Mouse (Mus musculus): ENCODE measurements around the gene Arl5c.

The Arl5c gene

DNA sequence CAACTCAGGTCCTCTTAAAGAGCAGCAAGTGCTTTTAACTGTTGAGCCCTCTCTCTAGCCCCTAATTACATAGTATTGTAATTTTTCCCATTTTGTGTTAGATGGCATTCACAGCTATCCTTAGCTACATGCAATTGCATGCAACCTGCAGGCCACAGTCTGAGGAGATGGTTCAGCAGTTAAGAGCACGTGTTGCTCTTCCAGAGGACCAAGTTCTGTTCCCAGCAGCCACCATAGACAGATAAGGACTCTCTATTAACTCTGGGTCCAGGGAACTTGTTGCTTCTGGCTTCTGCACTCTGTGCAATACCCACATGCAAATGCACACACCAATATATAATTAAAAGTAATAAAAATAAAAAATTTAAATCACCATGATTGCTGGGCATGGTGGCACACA lies 710 bp upstream of the Arl5c start:
- DNase-seq (ENCODE audit: inconsistent age in 2 of 2, low spot score in 1 of 2): no peak

DNA sequence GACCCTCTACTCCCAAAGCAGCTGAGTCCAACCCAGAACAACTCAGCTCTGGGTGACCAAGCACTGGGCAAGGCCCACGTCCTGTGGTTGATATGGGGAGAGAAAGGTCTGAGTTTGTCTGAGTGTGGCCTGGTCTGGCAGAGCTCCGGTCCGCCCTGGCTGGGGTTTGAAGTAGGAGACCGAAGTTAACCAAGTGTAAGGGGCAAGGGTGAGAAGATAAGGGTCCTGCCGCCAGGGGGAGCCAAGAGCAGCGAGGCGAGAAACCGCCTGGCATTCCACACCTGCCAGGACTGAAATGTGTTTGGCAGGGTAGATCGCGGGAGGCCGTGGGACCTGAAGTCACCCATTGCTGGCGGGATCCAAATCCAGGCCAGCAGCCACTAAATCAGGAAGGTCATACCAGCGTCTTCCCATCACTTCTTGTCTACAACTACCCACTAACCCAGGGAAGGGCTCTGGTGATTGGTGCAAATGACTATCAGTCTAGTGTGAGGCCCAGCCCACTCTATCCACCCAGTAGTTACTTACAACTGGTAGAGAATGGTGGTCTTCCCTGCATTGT lies 1.4 kb downstream of the Arl5c start:
- peak; percentile 83 to 94 for DNase-seq (ENCODE audit: inconsistent age in 2 of 2, low spot score in 1 of 2)

DNA sequence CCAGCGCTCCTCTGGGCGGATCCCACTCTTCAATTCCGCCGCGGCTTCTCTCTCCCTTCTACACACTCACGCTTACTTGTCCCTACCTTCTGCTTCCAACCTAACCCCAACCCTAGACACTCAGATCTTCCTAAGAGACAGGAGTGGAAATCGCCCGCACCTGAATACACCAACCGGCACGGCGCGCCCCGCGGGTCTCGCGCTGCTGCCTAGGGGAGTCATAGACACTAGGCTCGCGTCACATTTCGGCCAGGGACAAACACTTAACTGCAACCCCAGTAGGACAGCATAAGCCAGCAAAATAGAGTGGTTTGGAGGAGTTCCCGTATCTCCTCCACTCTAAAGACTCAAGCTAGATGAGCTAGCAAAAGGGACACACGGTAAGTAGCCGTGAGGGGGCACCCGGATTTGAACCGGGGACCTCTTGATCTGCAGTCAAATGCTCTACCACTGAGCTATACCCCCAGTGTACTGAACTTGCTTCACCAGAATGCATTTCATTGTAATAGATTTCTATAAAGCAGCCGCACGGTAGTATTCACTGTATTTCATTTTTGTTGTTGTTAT lies 7.4 kb downstream of the Arl5c start:
- DNase-seq (ENCODE audit: inconsistent age in 2 of 2, low spot score in 1 of 2): peak; percentile 91 to 98

DNA sequence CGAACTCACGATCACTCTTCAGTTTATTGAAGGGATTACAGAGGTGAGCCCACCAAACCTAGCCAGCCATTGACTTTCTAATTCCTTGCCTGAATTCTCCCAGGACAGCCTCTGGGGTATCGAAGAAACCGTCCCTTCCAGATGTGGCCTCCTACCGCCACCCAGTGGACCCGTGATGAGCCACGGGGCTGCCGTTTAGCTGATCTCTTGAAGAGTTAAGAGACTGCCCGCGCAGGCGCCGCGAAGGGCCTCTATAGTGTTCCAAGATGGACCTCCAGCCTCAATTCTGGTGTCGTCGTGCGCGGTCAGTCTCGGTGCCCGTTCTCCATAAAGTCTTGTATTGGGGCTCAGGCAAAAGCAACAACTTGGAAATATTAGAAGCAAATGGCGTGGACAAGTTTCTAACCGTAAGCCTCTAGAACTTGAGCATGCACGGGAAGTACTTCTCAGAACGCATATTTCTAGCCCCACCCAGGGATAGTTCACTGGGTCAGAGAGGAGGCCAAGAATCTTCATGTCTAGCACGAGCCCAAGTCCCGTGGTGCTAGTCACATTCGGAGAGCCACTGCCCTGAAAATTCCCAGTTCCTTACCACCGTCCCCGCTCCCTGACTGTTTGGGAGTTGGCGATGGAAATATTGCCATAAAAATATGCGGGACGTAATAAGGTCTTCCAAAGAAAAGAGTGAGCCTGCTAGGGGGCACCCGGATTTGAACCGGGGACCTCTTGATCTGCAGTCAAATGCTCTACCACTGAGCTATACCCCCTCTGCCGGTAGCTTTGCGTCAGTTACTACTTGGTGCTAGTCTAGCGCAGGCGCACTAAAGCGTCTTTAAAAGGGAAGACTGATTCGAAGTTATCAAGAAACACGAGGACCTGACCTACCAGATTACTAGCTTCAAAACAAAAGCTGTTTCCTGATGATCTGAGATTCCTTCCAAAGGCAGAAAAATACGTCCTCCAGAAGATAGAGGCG lies 8.1 kb downstream of the Arl5c start:
- DNase-seq (ENCODE audit: inconsistent age in 2 of 2, low spot score in 1 of 2): peak; percentile 96 to 100

DNA sequence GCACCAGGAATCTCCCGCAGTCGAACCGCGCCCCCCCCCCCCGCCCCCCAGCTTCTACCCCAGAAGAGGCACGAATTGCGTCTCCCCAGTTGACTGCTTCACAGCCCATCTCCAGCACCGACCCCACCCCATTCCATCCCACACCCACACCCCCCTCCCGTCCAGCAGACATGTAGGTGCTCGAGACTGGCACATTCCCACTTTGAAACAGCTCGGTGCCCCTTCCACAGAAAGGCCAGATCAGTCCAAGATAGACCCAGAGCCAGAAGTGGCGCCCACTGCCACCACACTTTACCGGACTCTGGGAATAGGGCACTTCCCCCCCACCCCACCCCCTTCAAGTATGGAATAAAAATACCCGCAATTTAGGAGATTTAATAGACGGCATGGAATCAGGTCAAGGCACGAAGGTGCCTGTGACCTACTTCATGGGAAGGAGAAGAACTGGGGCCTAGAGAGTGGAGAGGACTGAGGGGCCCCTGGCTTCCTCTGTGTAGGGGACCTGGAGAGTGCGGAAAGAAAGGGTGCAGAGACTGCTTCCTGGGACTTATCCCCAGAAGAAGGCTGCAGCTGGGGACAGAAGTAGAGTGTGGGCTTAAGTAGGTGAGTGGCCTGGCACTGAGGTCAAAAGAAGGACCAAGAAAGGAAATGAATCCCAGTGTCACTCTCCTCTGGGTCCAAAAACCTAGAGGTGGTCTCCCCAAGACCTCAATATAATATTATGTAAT lies 9.1 kb downstream of the Arl5c start:
- peak in 1 of 2 experiments; percentile 60 for DNase-seq (ENCODE audit: inconsistent age in 2 of 2, low spot score in 1 of 2)

DNA sequence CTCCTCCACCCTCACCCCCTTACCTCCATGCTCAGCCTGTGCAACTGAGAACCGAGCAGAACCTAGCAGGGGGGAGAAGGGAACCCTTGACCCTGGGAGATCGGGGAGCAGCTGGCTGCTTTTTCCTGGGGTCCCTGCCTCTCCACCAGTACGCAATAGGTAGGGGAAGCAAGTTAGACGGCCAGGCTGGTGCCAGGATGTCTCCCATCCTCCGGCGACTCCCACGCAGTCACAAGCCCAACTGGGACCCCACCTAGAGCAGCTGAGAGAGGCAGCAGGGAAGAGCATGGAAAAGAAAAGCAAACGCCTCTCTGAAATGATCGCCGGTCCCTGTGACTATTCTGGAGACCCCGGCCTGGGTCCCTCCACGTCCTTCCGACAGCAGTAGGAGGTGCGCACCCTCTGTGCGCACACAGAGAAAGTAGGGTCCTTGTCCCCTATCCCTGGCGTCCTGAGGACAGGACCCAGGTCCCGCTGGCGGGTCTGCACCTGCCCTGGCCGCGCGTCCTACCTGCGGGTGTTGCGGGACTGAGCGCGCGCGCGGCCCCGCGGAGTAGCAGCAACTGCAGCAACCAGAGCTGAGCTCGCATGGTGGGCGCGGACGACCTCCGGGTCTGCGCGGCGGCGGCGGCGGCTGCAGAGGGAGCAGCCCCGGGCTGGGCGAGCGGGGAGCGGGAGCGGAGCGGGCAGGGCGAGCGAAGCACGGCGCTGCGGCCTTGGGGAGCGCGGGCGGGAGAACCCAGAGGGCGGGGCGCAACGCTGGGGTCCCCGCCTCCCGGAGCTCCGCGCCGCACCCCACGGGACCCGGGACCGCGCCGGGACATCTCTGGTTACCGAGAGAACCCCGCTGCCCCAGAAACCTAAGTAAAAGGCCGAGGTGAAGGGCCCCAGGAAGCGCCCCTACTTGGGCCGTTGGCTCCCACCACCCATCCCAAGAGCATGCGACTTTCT lies 10.0 kb downstream of the Arl5c start, which contains the start of gene Plxdc1:
Gene Plxdc1 (minus strand): TSS at position 718 of the 951 bp plus-strand sequence.
- DNase-seq (ENCODE audit: inconsistent age in 2 of 2, low spot score in 1 of 2): peak; percentile 83 to 91

DNA sequence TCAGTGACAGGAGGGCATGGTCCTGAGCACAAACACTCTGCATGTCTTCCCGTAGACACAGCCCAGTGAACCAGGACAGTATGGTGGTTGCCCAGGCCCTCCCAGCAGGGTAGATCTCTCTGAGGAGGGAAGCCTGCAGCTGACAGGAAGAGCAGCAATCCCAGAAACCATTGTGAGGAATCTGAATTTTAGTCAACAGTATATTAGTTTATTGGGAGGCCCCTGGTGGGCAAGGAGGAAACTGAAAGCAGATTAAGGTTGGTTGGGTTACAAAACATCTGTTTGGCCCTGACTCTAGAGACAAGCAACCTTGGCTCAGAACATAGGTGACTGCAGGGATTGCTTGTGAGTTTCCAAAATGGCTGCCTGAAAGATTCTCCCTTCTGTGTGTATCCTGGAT lies 12.0 kb downstream of the Arl5c start:
- DNase-seq (ENCODE audit: inconsistent age in 2 of 2, low spot score in 1 of 2): no peak

DNA sequence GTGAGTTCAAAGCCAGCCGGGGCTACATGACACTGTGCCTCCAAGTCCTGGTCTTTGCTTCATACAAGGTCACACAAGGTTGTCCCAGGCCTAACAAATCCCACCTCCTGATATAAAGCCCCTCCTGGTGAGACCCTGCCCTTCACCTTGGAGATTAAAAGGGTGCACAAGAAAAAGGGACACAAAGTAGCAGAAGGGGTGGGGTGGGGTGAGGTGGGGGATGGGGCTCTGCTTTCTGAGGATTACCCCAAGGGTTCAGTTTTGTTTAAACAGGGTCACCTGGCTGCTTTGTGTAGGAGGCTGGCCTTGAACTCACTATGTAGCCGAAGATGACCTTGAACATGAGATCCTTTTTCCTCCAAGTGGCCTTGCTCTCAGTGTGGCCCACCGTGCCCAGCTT lies 12.5 kb downstream of the Arl5c start:
- no peak for DNase-seq (ENCODE audit: inconsistent age in 2 of 2, low spot score in 1 of 2)

DNA sequence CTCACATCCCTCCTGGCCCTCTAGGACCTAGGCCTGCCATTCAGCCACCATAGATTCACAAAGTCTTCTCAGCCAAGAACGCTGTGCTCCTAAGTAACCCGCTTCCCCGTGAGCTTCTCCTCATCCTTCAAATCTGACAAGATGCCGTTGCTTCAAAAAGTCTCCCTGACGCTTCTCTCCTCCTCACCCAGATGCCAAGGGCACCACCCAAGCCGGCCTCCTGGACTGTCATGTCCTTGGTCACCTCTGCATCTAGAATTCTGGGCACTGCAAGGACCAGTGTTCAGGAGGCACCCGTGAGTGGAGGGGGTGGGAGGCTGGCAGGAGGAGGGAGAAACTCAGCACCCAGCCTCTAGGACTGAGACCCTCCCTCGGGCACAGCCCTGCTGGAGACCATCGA lies 13.3 kb downstream of the Arl5c start:
- peak; percentile 54 to 67 for DNase-seq (ENCODE audit: inconsistent age in 2 of 2, low spot score in 1 of 2)

DNA sequence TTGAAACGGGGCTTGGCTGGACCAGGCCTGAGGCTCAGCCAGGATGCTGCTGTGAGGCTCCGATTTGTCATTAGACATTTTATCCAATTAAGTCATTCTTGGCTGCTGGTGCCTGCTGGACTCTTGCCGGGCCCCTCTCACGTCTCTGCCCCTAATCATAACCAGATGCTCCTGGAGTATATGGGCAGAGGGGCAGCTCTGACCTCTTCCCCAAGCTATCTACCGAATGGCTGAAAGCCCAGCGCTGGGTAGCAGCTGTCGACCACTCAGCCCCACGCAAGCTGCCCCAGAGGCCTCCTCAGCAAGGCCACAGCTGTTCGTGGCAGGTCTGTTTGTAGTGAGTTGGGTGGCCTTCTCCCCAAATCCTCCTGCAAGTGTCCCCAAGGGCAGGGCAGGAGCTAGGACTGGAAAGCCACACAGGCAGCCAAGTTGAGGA lies 15.4 kb downstream of the Arl5c start:
- peak; percentile 50 to 70 for DNase-seq (ENCODE audit: inconsistent age in 2 of 2, low spot score in 1 of 2)

DNA sequence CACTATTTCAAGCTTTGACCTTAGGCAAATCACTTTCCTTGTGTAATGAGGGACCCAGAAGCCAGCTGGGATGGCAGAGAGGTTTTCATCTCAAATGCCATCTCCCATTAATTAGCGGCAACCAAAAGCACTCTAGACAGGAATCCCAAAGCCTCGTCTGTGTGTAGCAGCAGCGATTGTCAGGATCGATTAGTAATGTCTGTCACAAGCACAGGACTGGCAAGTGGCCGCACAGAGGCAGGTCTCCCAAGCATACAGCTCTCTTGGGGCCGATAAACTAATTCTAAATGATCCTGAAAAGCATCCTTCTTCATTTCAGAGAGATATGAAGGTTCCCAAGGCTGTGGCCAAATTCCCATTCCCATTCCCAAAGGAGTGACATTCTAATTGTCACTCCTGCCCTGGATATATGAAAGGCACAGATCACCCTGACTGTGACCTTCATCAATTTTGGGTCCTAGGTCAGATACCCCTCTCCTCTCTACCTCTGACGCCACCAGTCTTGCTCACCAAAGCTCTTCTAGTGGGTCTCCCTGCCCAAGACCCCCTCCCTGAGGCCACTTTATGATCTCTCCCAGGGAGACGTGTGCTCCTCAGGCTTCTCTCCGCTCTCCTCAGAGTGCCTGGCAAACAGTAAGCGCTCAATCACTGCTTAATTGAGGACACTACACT lies 16.0 kb downstream of the Arl5c start:
- DNase-seq (ENCODE audit: inconsistent age in 2 of 2, low spot score in 1 of 2): no peak

DNA sequence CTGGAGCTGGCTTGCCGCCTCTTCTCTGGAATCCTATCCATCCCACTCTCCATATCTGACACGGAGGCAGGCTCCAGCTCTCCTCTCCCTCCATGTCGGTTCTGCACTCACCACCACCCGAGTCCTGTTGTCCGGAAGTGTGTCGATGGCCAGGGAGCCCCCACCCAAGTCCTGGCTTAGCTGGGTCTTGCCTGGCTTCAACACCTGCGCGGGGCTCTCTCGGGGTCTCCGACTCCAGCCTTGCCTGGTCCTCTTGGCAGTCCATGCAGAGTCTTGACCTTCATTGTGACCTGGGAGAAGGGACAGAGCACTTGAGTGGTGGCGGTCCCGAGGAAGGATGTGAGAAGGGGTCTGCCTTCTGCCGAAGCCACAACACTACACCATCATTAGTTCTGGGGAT lies 17.6 kb downstream of the Arl5c start:
- DNase-seq (ENCODE audit: inconsistent age in 2 of 2, low spot score in 1 of 2): no peak

DNA sequence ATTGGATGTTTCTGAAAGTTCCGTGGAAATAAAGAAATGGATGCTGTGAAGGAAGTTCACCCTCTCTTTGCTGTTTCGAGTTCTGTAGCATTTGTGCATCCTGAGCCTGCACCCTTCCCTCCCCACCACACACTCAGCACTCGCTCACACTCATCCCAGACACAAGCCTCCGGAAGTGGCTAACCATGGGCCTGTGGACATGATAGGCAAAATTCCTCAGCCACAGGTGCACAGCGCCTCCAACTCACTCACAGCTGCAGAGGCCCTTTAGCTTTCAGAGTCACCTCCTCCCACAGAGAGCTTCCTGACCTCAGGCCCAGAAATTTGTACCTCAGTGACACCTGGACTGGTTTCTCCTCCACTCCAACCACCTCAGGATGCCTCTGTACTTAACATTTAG lies 18.2 kb downstream of the Arl5c start:
- DNase-seq (ENCODE audit: inconsistent age in 2 of 2, low spot score in 1 of 2): no peak

DNA sequence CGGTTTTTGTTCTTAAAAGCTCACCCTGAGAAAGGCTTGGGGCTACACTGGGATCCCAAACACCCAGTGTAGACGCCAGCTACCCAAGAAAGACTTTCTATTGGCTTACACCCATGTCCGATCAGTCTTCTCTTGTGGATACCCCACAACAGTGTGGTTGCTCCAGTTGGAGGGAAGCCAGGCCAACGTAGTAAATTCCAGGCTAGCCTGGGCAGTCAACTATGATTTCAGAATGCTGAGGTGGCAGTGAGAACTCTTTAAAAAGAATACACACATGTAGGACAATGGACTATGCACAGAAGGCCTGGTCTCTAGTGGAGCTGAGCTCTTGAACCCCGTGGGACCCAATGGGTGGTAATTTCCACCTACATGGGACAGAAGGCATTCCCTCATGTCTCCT lies 21.2 kb downstream of the Arl5c start:
- no peak for DNase-seq (ENCODE audit: inconsistent age in 2 of 2, low spot score in 1 of 2)

DNA sequence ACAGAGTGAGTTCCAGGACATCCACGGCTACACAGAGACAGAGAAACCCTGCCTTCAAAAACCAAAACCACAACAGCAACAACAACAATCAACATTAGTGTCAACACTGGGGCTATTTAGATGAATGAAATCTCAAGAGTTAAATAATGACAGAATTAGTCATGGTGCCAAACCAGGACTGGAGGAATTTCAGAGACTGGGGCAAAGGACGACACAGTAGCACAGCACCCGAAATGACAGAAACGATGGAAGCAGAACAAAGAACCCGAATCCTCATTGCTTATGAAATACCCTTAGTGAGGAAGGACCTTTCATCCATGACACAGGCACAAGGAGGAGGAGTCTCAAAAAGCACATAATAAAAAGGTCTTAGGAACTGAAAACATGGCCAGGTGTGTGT lies 21.8 kb downstream of the Arl5c start:
- no peak for DNase-seq (ENCODE audit: inconsistent age in 2 of 2, low spot score in 1 of 2)

DNA sequence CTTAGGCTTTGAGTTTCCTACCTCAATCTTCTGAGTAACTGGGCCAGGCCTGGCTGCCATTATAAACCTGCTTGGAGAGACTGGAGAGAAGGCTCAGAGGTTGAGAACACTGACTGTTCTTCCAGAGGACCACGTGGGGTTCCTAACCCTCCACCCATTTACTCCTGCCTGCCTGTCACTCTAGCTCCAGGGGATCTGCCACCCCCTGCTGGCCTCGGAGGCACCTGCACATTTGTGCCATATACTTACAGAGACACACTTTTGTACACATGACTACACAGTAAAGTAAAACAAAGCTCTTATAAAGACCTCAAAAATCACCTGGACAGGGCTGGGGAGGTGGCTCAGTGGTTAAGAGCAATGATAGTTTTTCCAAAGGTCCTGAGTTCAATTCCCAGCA lies 23.5 kb downstream of the Arl5c start:
- DNase-seq (ENCODE audit: inconsistent age in 2 of 2, low spot score in 1 of 2): peak in 1 of 2 experiments; percentile 58

DNA sequence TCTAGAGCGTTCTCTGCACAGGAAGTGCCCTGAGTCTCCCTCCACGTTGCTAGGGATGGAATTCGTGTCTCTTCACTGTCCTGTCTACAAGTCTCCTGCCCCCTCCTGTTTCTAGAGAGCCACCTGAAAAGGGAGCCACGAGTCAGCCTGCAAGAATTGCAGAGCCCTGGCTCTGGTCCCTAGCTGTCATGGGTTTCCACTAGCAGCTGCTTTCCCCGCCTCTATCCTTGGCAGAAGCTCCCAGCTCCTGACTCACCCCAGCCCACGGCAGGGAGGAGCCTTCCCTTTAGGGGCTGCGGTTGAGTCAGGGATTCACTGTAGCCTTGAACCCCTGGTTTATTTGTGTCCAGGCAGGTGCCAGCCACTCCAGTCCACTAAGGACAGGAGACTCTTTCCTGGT lies 24.7 kb downstream of the Arl5c start:
- peak; percentile 94 to 96 for DNase-seq (ENCODE audit: inconsistent age in 2 of 2, low spot score in 1 of 2)

DNA sequence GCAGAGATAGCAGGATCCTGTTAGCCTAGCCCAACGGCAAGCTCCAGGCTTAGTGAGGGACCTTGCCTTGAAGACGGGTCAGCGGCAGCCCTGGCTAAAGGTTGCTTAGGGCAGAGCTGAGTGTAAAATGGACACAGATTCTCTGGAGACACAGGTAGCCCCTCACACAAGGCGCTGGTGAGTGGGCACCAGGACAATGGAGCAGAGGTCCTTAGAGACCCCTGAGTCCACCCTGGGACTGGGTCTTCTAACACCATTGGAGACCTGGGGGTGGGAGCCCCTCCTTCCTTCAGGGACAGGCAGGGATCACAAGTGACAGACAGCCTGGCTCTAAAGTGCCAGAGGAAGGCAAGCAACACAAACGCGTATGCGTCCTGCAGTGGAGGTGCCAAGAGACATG lies 25.2 kb downstream of the Arl5c start:
- DNase-seq (ENCODE audit: inconsistent age in 2 of 2, low spot score in 1 of 2): no peak

DNA sequence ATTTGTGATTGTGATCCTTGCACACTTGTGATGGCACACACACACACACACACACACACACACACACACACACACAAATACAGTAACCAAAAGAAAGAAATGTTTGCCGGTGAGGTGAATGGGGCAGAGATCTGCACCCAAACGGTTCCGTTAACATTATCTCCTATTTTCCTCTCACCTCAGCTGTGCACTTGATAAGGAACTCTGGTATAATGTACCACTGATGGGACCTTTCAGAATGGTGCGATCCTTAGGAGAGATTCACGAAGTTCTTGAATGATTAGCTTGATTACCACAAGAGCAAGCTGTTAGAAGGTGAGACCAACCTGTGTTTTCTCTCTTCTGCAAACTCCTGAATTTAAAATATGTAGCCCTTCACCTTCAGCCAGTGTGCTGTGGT lies 27.6 kb downstream of the Arl5c start:
- no peak for DNase-seq (ENCODE audit: inconsistent age in 2 of 2, low spot score in 1 of 2)

DNA sequence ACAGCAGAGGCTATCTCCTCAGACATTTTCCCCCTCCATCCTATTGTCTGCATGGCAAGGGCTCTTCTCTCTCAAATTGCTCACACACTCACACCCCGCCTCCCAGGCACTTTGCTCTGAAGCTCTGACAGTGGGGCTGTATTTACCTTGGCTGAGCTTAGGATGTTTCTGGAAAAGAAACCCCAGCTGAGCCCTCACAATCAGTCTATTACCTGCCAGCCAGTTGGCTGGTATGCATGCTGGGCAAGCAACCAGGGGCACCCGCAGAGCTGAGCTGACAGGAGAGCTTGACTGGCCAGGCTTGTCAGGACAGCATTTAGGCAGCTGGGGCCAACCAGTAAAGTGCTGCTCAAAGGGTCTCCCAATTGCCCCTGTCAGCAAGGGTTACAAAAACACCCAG lies 28.9 kb downstream of the Arl5c start:
- no peak for DNase-seq (ENCODE audit: inconsistent age in 2 of 2, low spot score in 1 of 2)
